Mouse (Mus musculus) stomach, postnatal 0 days (tissue): Measurements from ENCODE around the gene Mcf2l.

Source experiments
- CTCF ChIP-seq: IDR thresholded peaks from 2 replicates; pipeline ENCODE4 v1.5.1; 2016; ENCODE audit warnings: antibody characterized with exemption, low read depth, mild to moderate bottlenecking, moderate library complexity
- EP300 ChIP-seq: optimal IDR thresholded peaks from 2 replicates; pipeline ENCODE3; 2016; ENCODE audit warnings: antibody characterized with exemption

GRCm38 (mm10) chr8:12941161-12941926 lies 67.7 kb downstream of the Mcf2l start:
- no peak for TF ChIP-seq CTCF
- no peak for TF ChIP-seq EP300
